Mouse (Mus musculus) hindbrain, embryonic 11.5 days (tissue): Measurements from ENCODE around the gene Trp53bp1. TPM values are rescaled to one million over a fixed set of nuclear protein-coding genes. Genes with fewer than 3 reads are reported as not detected.

Source experiments
- polyA plus RNA-seq: library from polyadenylated mRNA; unstranded; fragments of >200 nt; fragmentation: Nextera tagmentation; extraction: Ambion mirVana; gene quantifications from 2 replicates; pipeline ENCODE4 v1.2.1, GENCODE M21; 2014

Trp53bp1 gene
- polyA plus RNA-seq, 1 experiment from 2014 or later = 164 TPM

Other genes starting within 250 kb of the Trp53bp1 start
- 6.0 and 6.2 TPM in 2 replicates for gene Epb42, start 234.3 kb downstream of the Trp53bp1 start, polyA plus RNA-seq
- not detected in 2 replicates for gene Tgm5, start 185.6 kb downstream of the Trp53bp1 start, polyA plus RNA-seq
- not detected in 2 replicates for gene Tgm7, start 161.6 kb downstream of the Trp53bp1 start, polyA plus RNA-seq
- gene Adal, start 131.0 kb downstream of the Trp53bp1 start, polyA plus RNA-seq = 32.2 and 33.7 TPM in 2 replicates
- gene Lcmt2, start 130.8 kb downstream of the Trp53bp1 start, polyA plus RNA-seq = 20.8 and 25.3 TPM in 2 replicates
- 61.8 and 69.9 TPM in 2 replicates for gene Tubgcp4, start 100.8 kb downstream of the Trp53bp1 start, polyA plus RNA-seq
- gene Zscan29, start 100.3 kb downstream of the Trp53bp1 start, polyA plus RNA-seq = 12.3 and 13.7 TPM in 2 replicates
- 14.9 and 20.8 TPM in 2 replicates for gene Map1a, start 18.2 kb upstream of the Trp53bp1 start, polyA plus RNA-seq
- 10.9 and 11.8 TPM in 2 replicates for gene Ppip5k1, start 84.0 kb upstream of the Trp53bp1 start, polyA plus RNA-seq
- gene Ckmt1, start 86.3 kb upstream of the Trp53bp1 start, polyA plus RNA-seq = 8.5 and 9.2 TPM in 2 replicates
- gene Strc, start 115.8 kb upstream of the Trp53bp1 start, polyA plus RNA-seq = not detected in 2 replicates
- gene Pdia3, start 142.4 kb upstream of the Trp53bp1 start, polyA plus RNA-seq = 470 and 556 TPM in 2 replicates
- gene Catsper2, start 142.4 kb upstream of the Trp53bp1 start, polyA plus RNA-seq = 1.9 and 2.7 TPM in 2 replicates
- gene Ell3, start 172.9 kb upstream of the Trp53bp1 start, polyA plus RNA-seq = 3.1 and 3.7 TPM in 2 replicates
- 457 and 490 TPM in 2 replicates for gene Serf2, start 177.8 kb upstream of the Trp53bp1 start, polyA plus RNA-seq
- 114 and 116 TPM in 2 replicates for gene Hypk, start 181.9 kb upstream of the Trp53bp1 start, polyA plus RNA-seq
- 0.46 and 0.80 TPM in 2 replicates for gene Serinc4, start 185.4 kb upstream of the Trp53bp1 start, polyA plus RNA-seq
- gene Mfap1b, start 202.7 kb upstream of the Trp53bp1 start, polyA plus RNA-seq = 80.4 and 80.9 TPM in 2 replicates
- 30.9 and 31.5 TPM in 2 replicates for gene Mfap1a, start 235.3 kb upstream of the Trp53bp1 start, polyA plus RNA-seq
- gene Wdr76, start 235.3 kb upstream of the Trp53bp1 start, polyA plus RNA-seq = 11.4 and 12.6 TPM in 2 replicates